Mouse (Mus musculus) mature B cell (primary cell): Measurements from ENCODE around the gene Matn1.

ENCODE experiments used
- in situ Hi-C: fragments of 300-500 bp; cut with MboI; formaldehyde crosslinking; loops from 2 replicates; pipeline ENCODE4 v1.14.3; 2019

The Matn1 gene

DNA sequence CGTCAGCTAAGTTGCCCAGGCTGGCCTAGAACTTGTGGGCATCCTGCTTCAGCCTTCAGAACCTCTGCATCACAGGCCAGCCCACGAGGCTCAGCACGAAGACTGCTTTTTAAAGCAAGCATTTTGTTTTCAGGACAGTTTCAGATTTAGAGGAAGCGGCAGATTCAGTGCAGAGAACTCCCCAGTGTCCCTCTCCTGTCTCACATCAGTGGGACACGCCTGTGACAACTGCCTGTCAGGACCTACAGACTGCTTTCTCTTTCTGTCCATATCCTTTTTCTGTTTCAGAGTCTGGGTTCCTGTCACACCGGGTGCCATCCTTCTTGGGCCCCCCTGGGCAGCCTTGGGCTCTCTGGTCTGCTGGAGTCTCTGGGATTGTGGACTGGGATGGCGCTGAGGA is 27.5 kb upstream of the Matn1 start:
- in situ Hi-C loops, result no loop called here

DNA sequence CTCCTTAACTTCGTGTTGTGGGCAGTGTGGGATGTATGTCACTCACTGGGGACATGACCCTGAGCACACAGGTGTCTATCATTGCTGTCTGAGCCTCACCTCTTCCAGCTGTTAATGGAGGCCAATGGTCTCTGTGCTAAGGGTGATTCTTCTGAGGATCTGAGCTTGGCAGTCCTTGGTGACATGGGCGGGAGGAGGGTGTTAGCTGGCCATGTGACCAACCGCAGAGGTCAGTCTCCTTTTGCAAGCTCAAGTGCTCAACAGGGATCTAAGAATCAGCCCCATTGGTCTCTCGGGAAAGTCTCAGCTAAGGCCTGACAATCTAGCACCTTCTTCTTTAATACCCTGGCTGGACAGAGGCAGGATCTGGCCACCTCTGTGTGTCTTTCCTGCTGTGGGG is 26.6 kb upstream of the Matn1 start:
- in situ Hi-C loops, result no loop called here

DNA sequence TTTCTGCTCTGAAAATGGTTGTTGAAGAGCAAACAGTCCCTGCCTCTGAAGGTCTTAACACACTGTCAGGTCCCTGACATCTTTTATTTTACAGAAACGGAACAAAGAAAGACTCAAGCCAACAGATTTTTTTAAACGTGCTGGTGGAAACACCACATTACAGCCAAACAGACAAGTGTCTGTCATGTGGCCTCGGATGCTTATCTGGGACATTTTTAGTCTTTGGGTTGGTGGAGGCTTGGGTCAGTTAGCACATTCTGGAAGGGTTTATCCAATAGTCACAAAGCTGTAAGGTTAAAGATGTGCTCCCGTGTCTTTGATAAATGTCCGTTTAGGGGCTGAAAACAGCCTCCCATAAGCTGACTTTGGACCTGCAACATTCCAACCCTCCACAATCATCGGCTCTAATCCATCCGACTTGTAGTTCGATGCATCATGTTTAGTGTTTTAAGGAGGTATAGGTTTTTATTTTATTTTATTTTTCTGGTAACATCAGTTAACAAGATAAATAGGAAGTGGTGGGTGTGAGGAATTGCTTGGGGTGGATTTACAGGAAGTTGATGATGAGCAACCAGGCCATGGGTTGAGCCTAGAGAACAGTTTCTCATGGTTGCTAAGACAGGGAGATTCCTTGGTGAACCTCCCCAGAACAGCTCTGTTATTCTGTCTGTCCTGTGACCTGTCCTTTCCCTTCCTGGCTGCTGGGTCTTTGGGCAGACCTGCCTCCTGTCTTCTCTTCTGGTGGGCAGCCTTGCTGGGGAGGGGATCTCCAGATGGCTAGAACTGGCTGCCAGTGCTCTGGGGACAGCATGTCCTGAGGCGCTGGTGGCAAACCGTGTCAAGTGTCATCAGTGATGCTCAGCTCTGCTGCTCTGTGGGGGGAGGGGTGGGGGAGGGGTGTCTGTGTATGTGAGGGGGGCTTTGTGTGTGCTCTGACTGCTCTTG is 25.1 kb upstream of the Matn1 start:
- in situ Hi-C loops, result no loop called here

DNA sequence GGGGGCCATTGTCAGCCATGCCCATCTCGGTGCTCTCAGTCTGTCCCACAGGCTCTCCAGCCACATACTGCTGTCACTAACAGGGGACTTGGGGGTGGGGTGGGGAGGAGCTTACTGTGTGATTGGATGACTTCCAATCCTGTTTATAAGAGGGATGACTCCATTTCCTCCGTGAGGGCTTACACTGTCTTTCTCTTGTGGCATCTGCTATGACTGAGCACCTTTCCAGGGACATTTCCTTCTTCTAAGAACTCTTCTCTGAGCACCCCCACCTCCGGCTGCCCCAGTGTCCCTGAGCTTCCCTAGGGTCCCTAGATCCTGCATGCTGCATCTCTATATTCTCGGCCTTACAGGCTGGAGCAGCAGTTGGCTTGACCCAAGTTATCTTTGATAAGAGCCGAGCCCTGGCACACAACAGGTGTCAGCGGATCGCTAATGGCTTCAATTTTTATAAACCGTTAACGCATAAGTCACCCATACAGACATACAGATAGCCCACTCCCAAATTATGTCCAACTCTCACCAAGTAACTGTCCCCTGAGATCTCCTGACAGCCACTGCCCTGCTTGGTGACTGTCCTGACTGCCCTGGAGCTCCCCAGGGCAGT is 24.3 kb upstream of the Matn1 start:
- in situ Hi-C loops, result no loop called here

GRCm38 (mm10) chr4:130920951-130921693 is 23.1 kb upstream of the Matn1 start:
- in situ Hi-C loops, result no loop called here

DNA sequence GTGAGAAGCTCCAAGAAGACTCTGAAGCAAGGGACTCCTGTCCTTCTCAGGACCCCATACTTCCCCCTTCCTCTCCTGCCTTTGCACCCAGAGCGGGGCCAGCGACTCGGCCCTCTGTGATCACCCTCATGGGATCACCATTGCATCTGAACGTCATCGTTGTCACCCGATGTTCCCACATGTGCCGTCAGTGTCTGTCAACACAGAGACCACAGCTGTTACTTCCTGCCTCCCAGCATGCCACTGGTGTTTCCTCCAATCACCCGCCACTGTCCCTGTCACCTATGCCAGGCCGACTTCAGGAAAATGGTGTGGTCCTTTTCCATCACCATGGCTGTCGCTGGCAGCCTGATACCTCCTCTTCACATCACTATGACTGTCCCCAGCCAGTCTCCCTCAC is 22.2 kb upstream of the Matn1 start:
- in situ Hi-C loops, result no loop called here

DNA sequence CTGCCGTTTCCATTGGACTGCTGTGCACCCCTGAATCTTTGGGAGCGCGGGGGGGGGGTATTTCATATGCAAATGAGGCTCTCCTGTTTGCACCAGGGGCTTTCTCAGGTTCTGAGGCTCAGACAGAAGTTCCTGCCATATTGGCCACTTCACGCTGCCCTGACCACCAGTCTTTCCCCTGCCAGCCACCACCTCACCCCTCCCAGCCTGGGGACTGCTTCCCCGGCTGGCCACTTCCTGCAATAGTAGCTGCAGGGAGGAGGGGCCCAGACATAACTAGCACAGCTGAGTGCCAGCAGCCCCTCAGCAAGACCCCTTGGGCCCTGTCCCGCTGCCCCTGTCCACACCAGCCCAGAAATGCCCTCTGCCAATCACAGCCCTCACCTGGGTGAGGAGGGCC is 17.9 kb upstream of the Matn1 start:
- in situ Hi-C loops, result no loop called here

GRCm38 (mm10) chr4:130927821-130928220 is 16.4 kb upstream of the Matn1 start:
- in situ Hi-C loops, result no loop called here

- in situ Hi-C loops, result loop anchor here (5.0 kb wide), 1 partner anchor 40 kb away; no protein-coding TSS in a partner anchor
These were observed 1.5 kb upstream of the Matn1 start for GRCm38 (mm10) chr4:130942644-130943043.

GRCm38 (mm10) chr4:130944779-130945178 is 594 bp downstream of the Matn1 start:
- in situ Hi-C loops, result loop anchor here (5.0 kb wide), 2 partner anchors 42 to 157 kb away; no protein-coding TSS in a partner anchor

DNA sequence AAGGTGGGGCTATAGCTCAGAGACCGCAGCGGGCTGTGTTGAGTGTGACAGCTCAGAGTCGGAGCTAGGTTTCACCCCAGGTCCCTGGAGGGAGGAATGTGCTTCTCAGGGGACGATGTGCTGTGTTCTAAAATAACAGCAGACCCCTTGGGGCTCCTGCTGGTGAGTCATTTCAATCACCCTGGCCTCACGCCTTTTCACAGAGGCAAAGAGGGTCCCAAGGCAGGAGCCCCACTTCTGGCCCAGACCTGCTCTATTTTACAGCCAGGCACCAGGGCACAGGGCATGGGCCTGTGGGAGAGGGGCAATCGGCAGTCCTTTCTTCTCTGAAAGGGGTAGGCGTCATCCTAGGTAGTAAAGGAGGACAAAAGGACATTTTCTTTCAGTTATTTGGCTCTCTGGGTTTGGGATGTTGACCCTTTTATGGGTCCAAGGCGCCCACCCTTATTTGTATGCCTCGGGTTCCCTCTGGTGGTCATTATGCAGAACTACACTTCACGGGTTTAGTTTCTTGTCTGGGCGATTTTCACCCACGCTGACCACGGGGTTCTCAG is 3.0 kb downstream of the Matn1 start:
- in situ Hi-C loops, result loop anchor here (5.0 kb wide), 1 partner anchor 160 kb away; no protein-coding TSS in a partner anchor

- in situ Hi-C loops, result loop anchor here (5.0 to 10.0 kb wide), 2 partner anchors 163 to 885 kb away; partner anchors contain the start of gene Ptpru
These were observed 5.7 kb downstream of the Matn1 start for GRCm38 (mm10) chr4:130949821-130950384.

DNA sequence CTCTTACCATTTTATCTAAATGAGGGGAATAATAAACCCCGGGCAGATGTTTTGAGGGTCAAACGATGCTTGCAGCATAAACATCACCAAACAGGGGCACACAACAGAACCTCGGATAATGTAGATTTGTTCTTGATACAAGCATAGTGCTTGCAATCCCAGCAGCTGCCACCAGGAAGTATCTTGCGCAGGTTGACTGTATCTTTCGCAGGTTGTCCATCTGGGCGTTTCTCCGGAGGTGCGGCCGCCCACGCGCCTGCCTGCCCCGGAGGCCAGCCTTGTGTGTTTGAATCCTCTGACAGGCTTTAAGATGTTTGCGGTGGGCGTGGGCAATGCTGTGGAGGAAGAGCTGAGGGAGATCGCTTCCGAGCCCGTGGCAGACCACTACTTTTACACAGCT is 8.3 kb downstream of the Matn1 start:
- in situ Hi-C loops, result loop anchor here (10.0 kb wide), 1 partner anchor 882 kb away; the partner anchor contains the start of gene Ptpru

- in situ Hi-C loops, result loop anchor here (10.0 kb wide), 1 partner anchor 878 kb away; the partner anchor contains the start of gene Ptpru
These were observed 13.0 kb downstream of the Matn1 start for GRCm38 (mm10) chr4:130957156-130957555.

GRCm38 (mm10) chr4:130958812-130959211 is 14.6 kb downstream of the Matn1 start:
- in situ Hi-C loops, result loop anchor here (10.0 kb wide), 1 partner anchor 876 kb away; the partner anchor contains the start of gene Ptpru

DNA sequence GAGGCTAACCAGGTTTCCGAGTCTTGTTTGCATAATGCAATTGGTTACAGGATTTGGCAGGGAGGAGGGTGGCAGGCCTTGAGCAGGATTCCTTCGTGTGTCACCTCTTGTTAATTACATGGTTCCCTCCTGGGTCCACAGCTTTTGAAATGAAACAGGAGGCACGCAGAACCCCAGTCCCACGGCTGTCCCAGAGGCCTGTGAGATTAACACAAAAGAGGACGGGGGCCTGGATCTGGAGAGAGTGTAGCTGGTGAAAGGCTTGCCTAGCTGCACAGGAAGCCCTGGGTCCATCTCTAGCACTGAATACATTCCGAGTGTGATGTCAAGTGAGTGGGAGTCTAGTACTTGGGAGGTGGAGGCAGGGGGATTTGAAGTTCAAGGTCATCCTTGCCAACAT is 15.5 kb downstream of the Matn1 start:
- in situ Hi-C loops, result loop anchor here (10.0 kb wide), 1 partner anchor 875 kb away; the partner anchor contains the start of gene Ptpru

DNA sequence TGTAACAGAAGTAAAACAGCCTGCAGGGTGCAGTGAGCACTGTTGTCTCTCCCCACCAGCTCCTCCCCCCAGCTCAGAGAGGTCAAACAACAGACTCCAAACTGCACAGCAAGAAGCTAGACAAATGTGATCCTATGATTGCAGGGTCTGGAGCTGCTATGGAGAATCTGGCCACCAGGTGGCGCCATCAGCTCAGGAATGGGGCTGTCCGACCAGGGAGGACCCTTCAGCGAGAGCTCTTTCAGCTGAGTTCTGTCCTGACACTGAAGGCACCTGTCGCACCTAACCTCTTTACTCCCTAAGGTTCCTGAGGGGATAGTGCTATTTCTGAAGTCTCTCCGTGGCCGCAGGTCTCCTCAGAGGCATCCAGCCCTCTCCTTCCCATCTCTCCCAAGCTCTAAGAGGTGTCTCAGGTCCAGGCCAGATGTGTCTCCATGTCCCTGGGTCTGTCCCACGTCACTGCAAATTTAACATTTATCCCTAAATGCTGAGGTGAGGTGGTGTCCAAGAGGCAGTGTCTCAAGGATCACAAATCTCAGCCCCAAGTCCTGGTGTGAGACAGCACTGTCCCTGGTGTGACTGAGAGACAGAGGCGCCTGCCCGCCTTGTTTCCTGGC is 16.0 kb downstream of the Matn1 start:
- in situ Hi-C loops, result no loop called here

DNA sequence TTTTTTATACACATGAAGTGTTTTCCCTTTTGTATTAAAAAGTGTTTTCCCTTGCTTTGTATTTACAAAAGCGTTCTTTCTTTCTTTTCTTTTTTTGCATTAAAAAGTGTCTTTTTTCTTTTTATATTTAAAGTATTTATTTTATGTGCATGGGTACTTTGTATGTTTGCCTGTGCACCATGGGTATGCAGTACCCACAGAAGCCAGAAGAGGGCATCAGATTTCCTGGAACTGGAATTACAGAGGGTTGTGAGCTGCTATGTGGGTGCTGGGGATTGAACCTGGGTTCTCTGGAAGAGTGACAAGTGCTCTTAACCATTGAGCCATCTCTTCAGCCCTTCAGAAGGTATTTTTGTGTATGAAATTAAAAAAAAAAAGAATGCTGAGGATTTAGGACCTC is 27.1 kb downstream of the Matn1 start:
- in situ Hi-C loops, result no loop called here

DNA sequence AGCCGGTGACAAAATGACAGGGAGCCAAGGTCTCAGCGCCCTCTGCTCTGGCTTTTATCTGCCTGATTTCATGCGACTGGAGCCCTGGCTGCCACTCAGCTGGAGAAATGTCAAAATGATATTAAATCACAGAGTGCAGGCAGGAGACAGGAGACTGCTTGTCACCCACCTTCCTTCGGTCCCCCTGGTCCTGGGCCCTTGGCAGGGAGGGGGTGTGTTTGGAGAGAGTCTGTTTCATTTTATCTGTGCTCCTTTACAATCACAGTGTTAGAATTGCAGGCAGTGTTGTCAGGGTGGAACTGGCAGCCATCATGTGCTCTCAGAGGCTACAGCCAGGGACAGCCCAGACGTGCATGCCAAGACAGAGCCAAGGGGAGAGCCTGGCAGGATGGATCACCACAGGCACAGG is 28.2 kb downstream of the Matn1 start:
- in situ Hi-C loops, result no loop called here

- in situ Hi-C loops, result no loop called here
These were observed 29.4 kb downstream of the Matn1 start for GRCm38 (mm10) chr4:130973332-130974263.
